Mouse (Mus musculus) stomach, embryonic 14.5 days (tissue): ENCODE results near the gene Hmgxb4. TPM values are rescaled to one million over a fixed set of nuclear protein-coding genes. Genes with fewer than 3 reads are reported as not detected.

Experiments
- polyA plus RNA-seq: library from polyadenylated mRNA; unstranded; fragments of >200 nt; fragmentation: Nextera tagmentation; extraction: Ambion mirVana; gene quantifications from 2 replicates; pipeline ENCODE4 v1.2.1, GENCODE M21; 2014

Gene Hmgxb4
- polyA plus RNA-seq, 1 experiment from 2014 or later, result 51.5 TPM

Other genes starting within 250 kb of the Hmgxb4 start
- gene Isx, start 120.2 kb upstream of the Hmgxb4 start, polyA plus RNA-seq, result 4.6 and 5.0 TPM in 2 replicates
- gene Tom1, start 40.3 kb downstream of the Hmgxb4 start, polyA plus RNA-seq, result 24.1 and 27.5 TPM in 2 replicates
- 7.7 and 8.7 TPM in 2 replicates for gene Hmox1, start 100.3 kb downstream of the Hmgxb4 start, polyA plus RNA-seq
- gene Mcm5, start 116.2 kb downstream of the Hmgxb4 start, polyA plus RNA-seq, result 138 and 141 TPM in 2 replicates
- 2.6 and 2.7 TPM in 2 replicates for gene Rasd2, start 220.6 kb downstream of the Hmgxb4 start, polyA plus RNA-seq